Mouse (Mus musculus) R1 (cell line): Measurements from ENCODE around the gene Lmbr1l.

Source experiments
- DNase-seq: peaks from one replicate; pipeline ENCODE4 v3.0.0-alpha.2; 2018; ENCODE audit warnings: low read depth, low spot score

Lmbr1l gene

GRCm38 (mm10) chr15:98869342-98870178 lies 48.5 kb downstream of the Lmbr1l start:
- DNase-seq = no peak

- no peak for DNase-seq
Observed at GRCm38 (mm10) chr15:98868346-98869063, 49.5 kb downstream of the Lmbr1l start.

- peak; percentile 78 for DNase-seq
Observed at GRCm38 (mm10) chr15:98867321-98867720, 50.7 kb downstream of the Lmbr1l start.

GRCm38 (mm10) chr15:98866501-98866900 lies 51.5 kb downstream of the Lmbr1l start:
- no peak for DNase-seq

GRCm38 (mm10) chr15:98865771-98866170 lies 52.3 kb downstream of the Lmbr1l start:
- no peak for DNase-seq

- DNase-seq = no peak
Observed at GRCm38 (mm10) chr15:98864951-98865350, 53.1 kb downstream of the Lmbr1l start.

- no peak for DNase-seq
Observed at GRCm38 (mm10) chr15:98863451-98863958, 54.5 kb downstream of the Lmbr1l start.

GRCm38 (mm10) chr15:98861701-98862410 lies 56.2 kb downstream of the Lmbr1l start:
- no peak for DNase-seq

- DNase-seq = no peak
Observed at GRCm38 (mm10) chr15:98860921-98861320, 57.1 kb downstream of the Lmbr1l start.

GRCm38 (mm10) chr15:98859319-98860043 lies 58.5 kb downstream of the Lmbr1l start:
- no peak for DNase-seq

- no peak for DNase-seq
Observed at GRCm38 (mm10) chr15:98854214-98854613, 63.8 kb downstream of the Lmbr1l start.
